Mouse (Mus musculus) CD8-positive naive resting alpha-beta T cell, adult 2 months (primary cell): ENCODE measurements around the gene Mbd5.
A peak's percentile ranks its signal among the peaks of the same experiment; 100 is the strongest.

Experiments used
- DNase-seq, 2 experiments: peaks; one replicate each; pipeline ENCODE4 v3.0.0; 2022; ENCODE audit warnings: low read depth in 2 of 2, low spot score in 2 of 2

The Mbd5 gene

GRCm38 (mm10) chr2:49335267-49335666 lies 386.0 kb downstream of the Mbd5 start:
- DNase-seq: no peak

GRCm38 (mm10) chr2:49344287-49344686 lies 395.0 kb downstream of the Mbd5 start:
- DNase-seq: no peak

GRCm38 (mm10) chr2:49345786-49346185 lies 396.5 kb downstream of the Mbd5 start:
- no peak for DNase-seq

- no peak for DNase-seq
These were observed 400.5 kb downstream of the Mbd5 start for GRCm38 (mm10) chr2:49349813-49350212.

- no peak for DNase-seq
These were observed 401.5 kb downstream of the Mbd5 start for GRCm38 (mm10) chr2:49350852-49351251.

- DNase-seq: no peak
These were observed 404.8 kb downstream of the Mbd5 start for GRCm38 (mm10) chr2:49354066-49354465.

GRCm38 (mm10) chr2:49355867-49356266 lies 406.6 kb downstream of the Mbd5 start:
- no peak for DNase-seq

GRCm38 (mm10) chr2:49358128-49358814 lies 409.0 kb downstream of the Mbd5 start:
- no peak for DNase-seq

- DNase-seq: peak in 1 of 2 experiments; percentile 24
These were observed 409.7 kb downstream of the Mbd5 start for GRCm38 (mm10) chr2:49358839-49359520.

GRCm38 (mm10) chr2:49359706-49360105 lies 410.4 kb downstream of the Mbd5 start:
- DNase-seq: no peak

- no peak for DNase-seq
These were observed 415.2 kb downstream of the Mbd5 start for GRCm38 (mm10) chr2:49364546-49364945.

GRCm38 (mm10) chr2:49366878-49367545 lies 417.7 kb downstream of the Mbd5 start:
- no peak for DNase-seq

GRCm38 (mm10) chr2:49367546-49367917 lies 418.2 kb downstream of the Mbd5 start:
- DNase-seq: no peak

- DNase-seq: no peak
These were observed 422.3 kb downstream of the Mbd5 start for GRCm38 (mm10) chr2:49371632-49372031.

- no peak for DNase-seq
These were observed 423.3 kb downstream of the Mbd5 start for GRCm38 (mm10) chr2:49372586-49372985.
